Mouse (Mus musculus) frontal cortex, postnatal 25 days (tissue): ENCODE measurements around the gene Nutf2-ps1.

Experiments
- DNase-seq, 2 experiments: peaks; one replicate each; pipeline ENCODE4 v3.0.0; 2022; ENCODE audit warnings: low spot score in 2 of 2

Nutf2-ps1 gene

DNA sequence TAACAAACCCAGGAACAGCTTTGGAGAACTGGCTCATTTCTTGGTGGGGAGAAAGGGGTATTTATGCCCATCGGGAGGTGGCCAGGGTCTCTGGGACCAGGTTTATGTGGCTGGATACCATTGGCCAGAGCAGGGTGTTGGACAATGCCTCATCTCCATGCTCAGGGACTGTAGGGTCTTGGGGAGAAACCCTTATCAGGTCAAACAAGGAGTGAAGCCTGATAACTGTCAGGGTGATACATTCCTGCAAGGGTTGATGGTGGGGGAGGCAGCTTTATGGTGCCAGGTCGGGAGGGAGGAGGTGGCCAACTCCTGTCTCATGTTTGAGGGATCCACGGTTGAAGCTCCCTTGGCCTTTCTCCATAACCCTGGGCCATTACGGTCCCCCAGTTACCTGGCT lies 17.8 kb downstream of the Nutf2-ps1 start:
- no peak for DNase-seq

DNA sequence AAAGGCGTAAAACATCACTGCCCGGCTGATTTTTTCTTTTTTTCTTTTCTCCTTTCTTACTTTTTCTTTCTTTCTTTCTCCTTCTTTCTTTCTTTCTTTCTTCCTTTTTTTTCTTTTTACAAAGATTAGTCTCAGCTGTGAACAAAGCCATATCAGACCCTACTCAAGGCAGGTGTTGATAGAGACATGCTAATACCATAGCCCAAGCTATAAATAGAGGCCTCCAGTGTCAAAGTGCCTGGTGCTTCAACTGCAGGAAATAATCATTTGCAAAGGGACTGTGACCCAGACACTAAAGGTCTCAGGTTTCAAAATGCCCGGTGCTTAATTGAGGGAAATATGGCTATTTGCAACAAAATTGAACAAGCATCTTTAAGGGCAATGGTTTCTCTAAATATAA lies 20.3 kb downstream of the Nutf2-ps1 start:
- no peak for DNase-seq

DNA sequence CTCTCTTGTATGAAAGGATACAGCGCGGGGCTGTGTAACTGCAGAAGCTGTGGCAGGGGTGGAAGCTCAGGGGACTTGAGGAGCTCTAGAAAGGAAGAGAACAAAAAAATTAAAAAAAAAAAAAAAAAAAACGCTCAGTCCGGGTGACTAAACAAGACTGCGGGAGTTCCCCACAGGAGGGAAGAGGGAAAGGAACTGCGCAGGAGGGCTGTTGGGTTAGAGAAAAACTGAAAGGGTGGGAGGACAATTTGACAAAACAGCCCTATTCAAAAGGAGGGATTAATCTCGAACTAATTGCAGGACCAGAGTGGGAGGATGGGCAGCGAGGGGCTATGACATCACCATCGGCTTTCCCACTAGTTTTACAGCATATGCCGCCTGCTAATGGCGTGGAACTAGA lies 21.0 kb downstream of the Nutf2-ps1 start:
- no peak for DNase-seq

DNA sequence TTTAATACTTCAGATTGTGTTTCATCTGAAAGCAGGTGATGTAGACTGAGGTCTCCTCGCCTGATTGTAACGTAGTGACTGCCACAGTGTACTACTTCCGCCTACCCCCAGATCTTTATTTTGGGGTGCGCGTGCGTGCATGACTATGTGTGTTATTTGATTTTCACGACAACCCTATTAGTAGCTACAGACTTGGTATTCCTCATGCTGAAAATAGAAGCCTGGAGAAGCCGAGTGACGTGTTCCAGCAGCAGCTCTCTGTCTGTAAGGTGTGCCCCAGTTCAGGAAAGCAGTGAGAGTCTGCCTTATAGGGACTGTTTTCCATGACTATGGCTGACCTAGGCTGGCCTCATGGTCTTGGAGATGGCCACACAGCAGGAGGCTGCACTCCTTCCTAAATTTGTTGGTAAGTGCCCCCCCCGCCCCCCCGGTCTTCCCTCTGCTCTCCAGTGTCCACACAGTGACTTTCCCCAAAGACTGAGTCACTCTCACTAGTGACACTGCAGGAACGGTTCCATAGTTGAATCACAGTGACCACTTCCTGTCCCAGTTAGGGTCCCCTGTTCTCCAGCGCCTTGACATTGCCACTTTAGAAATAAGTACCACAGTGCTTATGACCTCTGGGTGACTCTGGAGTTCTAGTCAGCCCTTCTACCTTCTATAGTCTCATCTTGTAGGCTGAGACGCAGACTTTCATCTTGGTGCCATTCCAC lies 23.1 kb downstream of the Nutf2-ps1 start:
- DNase-seq = no peak

DNA sequence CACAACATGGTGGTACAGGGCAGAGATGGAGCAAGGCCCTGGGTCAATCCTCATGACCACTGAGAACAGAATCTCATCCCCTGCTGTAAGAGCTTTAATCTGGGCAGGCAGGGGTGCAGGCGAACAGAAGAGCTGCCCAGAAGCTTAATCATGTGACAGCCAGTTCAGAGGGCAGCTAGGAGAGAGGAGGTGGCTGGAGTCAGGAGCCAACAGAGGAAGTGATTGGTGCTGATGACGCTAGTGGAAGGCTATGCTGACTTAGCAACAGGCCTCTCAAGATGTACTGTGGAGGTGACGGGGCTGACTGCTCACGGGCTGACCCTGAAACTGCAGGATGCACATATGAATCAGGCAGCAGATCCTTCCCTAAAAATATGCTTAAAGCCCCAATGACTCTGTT lies 24.7 kb downstream of the Nutf2-ps1 start:
- no peak for DNase-seq

DNA sequence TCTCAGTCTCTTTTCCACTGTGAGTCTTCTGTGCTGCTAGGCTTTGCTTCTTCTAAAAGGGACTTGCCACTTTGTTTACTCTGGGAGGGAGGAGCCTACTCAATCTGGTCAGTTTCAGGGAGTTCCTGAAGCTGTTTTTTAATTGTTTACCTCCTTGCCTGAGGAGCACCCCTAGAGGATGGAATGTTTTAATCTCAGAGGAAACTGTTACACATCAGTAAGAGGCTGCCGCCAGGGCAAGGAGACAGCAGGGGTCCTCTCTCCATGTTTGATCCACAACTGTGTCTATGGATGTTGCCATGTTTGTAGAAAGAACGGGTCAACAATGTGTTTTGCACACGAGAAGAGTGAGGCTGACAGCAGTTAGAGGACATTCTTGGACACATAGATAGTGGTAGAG lies 28.4 kb downstream of the Nutf2-ps1 start:
- no peak for DNase-seq

DNA sequence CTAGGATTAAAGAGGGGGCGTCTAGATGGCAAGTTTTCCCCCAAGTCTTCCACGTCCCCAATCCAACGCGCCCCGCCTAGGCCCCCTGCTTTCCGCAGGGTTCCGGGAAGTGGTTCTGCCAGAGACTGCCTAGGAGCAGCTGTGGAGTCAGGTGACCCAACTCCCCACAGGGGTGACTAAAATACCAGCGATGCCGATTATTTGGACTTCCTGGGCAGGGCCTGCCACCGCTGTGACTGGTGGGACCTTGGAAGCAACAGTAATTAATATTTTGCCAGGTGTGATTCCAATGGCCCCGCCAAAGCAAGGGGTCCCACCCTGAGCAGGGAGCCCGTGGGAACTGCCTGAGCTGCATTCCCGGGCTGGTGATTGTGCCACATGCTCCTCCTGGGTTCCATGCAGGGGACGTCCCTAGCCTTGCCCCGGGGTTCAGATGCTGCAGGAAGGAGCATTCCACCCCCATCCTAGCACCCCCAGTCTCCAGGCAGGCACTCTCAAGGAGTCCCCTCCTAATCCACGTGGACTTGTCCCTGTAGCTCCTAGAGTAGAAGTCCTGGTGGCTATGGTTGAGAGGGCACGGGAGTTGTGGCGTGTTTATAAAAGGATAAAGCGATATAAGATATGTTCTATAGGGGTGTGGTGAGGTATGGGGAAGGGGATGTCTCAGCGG lies 31.5 kb downstream of the Nutf2-ps1 start:
- DNase-seq = no peak

DNA sequence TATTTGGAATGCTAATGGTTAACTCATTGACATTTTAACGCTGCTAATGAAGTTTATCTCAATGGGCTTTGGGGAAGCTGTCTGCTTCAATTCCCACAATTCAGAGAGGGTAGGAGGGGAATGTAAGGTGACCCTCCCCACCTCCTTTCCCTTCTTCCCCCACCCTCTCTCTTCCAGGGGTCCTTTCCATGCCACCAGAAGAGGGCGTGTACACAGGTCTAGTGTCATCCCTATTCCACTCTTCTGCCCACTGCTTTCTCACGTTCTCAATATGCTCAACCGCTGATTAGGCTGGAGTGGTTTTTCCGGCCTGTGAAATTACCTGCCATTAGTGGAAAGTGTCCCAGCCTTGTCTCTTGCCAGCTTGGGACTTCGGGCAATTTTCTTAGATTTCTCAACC lies 32.0 kb downstream of the Nutf2-ps1 start:
- no peak for DNase-seq

DNA sequence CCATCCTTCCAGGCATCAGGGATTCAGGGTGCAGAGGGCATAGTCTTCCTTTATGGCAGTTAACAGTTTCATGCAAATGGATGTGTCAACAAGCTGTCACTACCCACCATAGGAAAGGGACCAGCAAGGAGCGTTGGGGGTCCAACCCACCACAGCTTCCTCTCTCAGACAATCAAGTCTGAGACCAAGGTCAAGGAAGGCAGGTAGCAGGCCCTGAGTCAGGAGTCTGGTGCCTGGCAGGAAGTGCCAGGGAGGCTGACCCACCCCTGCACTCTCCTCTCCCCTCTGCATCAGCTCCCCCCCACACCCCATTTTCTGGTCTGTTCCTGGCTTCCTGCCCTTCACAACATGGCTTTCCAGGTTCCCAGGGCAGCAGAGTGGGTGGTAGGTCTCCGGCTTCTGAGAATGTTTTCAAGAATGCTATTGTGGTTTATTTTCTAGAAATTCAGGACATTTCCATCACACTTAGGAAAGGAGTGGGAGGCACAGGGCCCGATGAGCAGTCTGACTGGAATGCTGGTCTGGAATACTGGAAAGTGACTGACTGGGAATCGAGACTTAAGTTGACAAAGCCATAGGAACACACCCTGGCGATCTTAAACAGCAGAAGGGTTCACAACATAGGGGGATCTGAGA lies 33.8 kb downstream of the Nutf2-ps1 start:
- DNase-seq = no peak

DNA sequence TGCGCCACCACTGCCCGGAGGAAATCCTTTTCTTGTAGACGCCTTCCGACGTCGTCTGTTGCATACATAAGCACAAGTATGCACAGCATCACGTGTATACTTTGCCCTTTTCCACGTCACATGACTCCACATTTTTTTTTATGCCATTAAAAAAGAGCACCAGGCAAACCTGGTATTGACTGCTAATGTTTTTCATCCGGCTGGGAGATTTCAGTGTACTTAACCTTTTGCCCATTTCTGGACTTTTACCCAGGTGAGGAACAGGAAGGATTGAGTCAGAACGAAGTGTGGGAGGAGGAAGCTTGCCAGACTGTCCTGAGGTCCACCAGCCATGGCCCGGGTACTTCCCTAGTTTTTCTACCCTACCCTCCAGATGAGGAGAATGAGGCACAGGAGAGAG lies 34.5 kb downstream of the Nutf2-ps1 start:
- no peak for DNase-seq

DNA sequence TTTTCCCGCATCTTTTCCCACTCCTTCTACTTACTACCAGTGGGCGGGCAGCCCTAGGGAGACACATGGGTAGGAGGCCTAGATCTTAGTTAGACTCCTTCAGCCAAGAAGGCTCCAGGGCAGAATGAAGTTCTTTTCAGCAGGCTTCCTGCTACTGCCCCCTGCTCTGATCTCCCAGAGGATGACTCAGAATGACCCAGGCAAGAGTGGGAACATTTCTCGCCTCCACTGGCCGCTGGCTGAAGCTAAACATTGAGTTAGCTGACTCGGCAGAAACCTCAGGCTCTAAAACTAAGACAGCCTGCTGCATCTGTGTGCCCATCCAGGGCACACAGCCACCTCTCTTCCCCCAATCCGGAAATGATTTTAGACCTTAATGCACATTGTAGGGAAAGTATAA lies 36.1 kb downstream of the Nutf2-ps1 start:
- DNase-seq = no peak

DNA sequence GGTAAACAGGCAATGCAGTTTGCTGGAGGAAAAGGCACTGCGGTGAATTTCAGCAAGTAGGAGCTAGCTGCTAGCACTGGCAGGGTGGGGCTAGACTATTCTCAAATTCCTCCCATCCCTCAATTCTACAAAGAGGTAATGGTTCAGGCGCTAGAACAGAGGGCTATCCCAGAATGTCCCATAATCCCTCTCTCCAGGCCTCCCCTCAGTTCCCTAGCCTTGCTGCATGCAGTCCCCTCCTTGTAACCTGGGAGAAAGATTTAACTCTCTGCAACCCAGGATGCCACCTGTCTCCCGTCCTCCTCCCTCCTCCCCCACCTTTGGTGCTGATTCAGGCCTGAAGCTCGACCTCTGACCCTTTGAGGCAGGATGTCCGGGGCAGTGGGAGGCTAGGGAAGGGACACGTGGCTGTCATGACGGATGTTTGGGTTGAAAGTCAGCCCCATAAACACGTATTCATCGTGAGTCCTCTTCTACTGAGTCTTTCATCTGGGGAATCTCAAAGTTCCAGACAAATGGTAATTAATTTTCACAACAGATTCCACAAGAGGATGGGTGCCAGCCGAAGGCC lies 36.6 kb downstream of the Nutf2-ps1 start:
- DNase-seq = no peak

DNA sequence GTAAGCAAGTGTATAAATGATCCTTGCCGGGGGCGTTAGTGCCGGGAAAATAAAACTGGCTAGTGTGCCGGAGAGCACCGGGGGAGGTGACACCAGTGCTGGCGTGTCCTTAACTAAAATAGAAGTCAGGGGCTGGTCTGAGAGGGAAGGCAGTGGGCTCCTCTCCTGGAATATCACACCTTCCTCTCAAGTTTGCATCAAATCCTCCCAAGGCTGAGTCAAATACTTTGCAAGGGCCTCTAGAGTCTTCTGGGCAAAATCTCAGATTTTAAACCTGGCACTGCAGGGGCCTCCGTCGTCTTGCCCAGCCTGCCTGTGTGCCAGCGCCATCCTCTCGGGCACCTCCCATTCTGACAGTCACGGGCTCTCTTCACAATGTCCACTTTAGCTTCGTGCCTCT lies 37.9 kb downstream of the Nutf2-ps1 start:
- no peak for DNase-seq

DNA sequence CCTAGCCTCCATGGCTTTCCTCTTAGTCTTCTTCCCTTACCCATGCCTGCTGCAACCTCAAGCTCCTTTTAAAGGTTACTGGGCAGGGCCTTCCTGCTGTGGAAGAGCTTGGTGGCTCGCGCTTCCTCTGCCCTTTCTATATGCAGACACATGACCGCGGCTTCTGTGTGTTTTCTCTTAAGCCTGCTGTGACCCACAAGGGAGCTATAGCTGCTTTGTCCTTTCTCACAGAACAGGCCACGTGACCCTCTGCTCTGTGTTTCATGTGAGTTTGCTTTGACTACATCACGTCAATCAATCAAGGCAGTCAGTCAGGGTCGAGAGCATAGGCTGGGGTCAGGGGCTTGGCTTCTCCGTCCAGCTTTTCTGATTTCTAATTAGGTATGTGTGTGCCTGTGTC lies 41.3 kb downstream of the Nutf2-ps1 start:
- DNase-seq = no peak

DNA sequence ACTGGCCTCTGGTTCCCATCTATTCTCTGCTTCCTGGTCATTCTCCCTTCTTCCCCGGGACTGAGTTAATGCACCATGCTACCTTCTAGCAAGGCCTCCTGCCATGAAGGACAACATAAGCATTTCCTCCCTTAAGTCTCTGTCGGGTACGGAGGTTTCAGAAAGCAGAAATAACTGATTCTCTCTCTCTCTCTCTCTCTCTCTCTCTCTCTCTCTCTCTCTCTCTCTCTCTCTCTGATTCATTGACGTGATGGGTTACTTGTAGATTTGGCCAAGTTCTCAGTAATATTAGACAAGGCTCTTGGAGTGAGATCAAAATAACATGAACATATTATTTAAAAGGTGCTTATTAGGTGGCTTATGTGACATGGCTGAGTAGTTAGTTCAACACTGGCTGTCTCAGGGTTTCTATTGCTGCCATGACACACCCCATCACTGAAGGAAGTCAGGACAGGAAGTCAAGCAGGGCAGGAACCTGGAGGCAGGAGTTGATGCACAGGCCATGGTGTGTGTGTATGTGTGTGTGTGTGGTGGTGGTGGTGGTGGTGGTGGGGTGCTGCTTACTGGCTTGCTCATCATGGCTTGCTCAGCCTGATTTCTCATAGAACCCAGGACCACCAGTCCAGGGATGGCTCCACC lies 43.8 kb downstream of the Nutf2-ps1 start:
- DNase-seq = no peak

DNA sequence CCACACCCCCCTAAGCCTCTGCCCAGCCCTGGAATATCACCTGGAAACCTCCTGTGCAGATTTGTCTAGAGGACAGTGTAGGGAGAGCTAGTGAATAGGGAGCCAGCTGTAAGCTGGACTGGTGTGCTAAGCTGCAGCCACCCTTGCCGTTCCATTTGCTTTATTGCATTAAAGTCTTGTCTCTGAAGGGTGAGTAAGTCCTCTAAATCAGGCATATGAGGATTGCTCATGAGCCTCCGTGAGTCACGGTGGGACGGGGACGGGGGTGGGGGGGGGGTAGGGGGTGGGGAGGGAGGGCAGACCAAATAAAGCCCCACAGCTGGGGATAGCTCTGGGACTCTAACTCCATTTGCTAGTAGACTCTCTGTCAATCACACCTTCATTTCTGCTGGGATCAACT lies 45.3 kb downstream of the Nutf2-ps1 start:
- DNase-seq = no peak

DNA sequence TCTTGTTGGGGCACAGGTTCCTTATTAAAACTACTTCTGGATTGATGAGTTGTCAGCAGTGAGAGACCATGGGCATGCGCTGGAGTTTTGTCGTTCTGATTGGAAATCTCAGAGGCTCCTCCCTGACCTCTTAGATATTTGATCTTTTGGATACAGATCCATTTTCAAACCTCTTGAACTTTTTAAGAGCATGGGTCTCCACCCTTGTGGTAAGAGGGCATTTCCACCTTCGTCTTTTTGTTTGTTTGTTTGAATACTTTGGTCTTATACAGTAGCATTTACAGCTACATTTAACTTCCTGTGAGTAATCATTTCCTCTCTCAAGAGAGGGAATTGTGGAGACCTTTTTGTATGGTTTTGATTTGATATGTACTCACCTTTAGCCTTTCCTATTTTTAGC lies 49.6 kb downstream of the Nutf2-ps1 start:
- no peak for DNase-seq

DNA sequence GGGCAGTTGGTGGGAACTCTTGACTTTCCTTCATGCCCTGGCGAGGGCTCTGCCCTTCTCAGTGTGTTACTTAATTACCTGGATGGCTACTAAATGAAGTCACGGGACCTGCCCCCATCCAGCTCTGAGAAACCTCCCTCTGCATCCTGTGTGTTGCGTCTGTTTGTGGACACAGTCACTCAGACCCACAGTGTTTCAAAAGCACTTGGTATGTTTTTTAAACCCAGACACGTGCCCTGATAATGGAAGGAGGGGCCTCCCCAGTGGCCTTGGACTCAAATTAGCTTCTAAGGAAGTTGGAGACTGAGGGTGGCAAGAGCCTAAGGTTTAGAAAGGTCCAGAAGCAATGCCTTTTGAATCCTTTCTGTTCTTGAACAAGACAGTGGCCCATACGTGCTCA lies 50.1 kb downstream of the Nutf2-ps1 start:
- no peak for DNase-seq
